Mouse (Mus musculus) adrenal gland, postnatal 0 days (tissue): ENCODE results near the gene Kcnj5. TPM values are rescaled to one million over a fixed set of nuclear protein-coding genes. Genes with fewer than 3 reads are reported as not detected.

ENCODE experiments used
- polyA plus RNA-seq: library from polyadenylated mRNA; unstranded; fragments of >200 nt; fragmentation: Nextera tagmentation; extraction: Ambion mirVana; gene quantifications from 2 replicates; pipeline ENCODE4 v1.2.1, GENCODE M21; 2015

Kcnj5 gene
- polyA plus RNA-seq, result 0.08 and 0.17 TPM in 2 replicates

DNA sequence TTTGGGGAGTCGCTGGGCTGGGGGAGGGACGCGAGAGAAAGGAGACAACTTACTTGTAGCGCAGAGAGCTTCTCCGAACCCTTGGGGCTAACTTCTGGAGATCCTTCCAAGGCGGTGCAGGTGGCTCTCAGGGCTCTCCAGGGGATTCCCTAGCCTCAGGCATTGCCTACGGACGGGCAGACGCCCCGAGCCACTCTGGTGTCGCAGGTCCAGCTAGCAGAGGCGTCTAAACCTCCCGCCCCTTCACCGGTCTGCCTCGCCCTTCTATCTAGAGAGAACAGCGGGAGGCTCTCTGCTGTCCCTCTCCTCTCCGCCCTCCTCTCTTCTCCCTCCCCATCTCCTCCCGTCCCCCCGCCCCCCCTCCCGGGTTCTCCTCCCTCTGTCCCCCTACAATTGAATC is at the start of gene Kcnj5:
Gene Kcnj5, minus strand, starts transcription at position 300 of the 400 bp plus-strand sequence.

GRCm38 (mm10) chr9:32372202-32372601 is 28.1 kb upstream of the Kcnj5 start, which contains the start of gene Kcnj1:
Kcnj1 (plus strand) TSS chr9:32372493.

Other genes starting within 250 kb of the Kcnj5 start
- 3.9 and 4.7 TPM in 2 replicates for gene Arhgap32, start 228.2 kb downstream of the Kcnj5 start, polyA plus RNA-seq
- gene Kcnj1, start 28.1 kb upstream of the Kcnj5 start, polyA plus RNA-seq, result 0.10 and 0.16 TPM in 2 replicates
- 9.4 and 14.1 TPM in 2 replicates for gene Fli1, start 198.5 kb upstream of the Kcnj5 start, polyA plus RNA-seq